Mouse (Mus musculus) adrenal gland, adult 8-10 months (tissue): ENCODE data around the gene Kynu. TPM values are rescaled to one million over a fixed set of nuclear protein-coding genes. Genes with fewer than 3 reads are reported as not detected.

Experiments used
- DNase-seq: peaks from one replicate; pipeline ENCODE4 v3.0.0; 2022
- total RNA-seq, 4 experiments: library from RNA; stranded (reverse); gene quantifications; 2 replicates each; pipeline ENCODE4 v1.2.4; 2022

Gene Kynu
- total RNA-seq, 4 experiments from 2014 or later: 0.24 to 0.46 (median 0.34) TPM; not detected in 1

- no peak for DNase-seq
Measured at GRCm38 (mm10) chr2:43669588-43669987, 114.5 kb downstream of the Kynu start.

GRCm38 (mm10) chr2:43673619-43674018 lies 118.5 kb downstream of the Kynu start:
- DNase-seq: peak; percentile 25

DNA sequence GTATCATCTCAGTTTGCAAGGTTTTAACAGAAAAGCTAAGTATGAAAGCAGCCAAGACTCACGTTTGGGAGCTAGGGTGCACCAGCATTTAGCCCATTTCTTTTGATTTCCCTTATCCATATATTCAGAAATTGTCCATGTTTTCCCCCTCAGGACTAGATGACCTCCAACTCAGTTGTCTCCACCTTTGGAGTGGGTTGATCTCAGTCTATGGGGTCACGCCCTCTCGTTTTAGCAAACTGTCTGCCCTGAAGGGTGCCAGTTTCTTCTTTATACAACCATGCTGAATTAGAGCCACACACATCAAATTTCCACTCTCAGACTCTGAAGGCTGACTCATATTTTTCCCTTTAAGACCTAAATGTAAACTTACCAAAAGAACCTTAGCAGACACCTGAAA lies 119.0 kb downstream of the Kynu start:
- DNase-seq: no peak

GRCm38 (mm10) chr2:43675277-43675676 lies 120.1 kb downstream of the Kynu start:
- DNase-seq: no peak

DNA sequence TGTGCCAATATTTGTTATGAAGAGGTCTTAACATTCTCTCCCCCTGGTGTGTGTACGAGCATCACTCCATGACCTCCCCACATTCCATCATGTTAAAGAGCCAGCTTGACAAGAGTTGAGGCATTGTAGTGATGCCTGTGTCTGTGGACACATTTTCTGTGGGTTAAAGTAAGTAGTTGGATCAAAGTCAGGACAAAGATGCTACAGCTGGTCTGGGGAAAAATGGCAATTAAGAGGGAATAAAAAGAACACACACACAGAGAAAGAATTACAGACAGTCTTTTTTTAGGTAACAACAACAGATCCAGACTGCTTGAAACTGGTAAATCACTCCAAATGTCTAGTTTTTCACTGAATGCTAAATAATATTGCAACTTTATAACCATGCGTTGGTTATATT lies 135.3 kb downstream of the Kynu start:
- no peak for DNase-seq

DNA sequence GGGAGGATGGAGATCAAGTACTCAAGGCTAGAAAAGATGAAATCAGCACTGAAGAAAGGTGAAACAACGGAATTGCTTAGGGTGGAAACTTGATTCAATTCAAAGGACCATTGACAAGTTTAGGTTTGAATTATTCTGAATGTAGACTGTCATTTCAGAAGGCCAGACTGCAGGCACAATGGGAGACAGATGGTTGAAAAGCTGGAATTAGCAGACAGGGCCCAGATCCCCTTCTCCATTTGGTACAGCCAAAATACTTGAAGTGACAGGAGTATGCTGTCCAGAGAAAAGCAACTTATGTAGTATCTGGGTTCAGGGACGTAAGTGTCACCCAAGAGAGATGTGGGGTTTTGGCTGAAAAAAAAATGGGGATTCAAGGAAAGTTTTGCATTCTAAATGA lies 136.2 kb downstream of the Kynu start:
- no peak for DNase-seq

- DNase-seq: no peak
Measured at GRCm38 (mm10) chr2:43695635-43696034, 140.5 kb downstream of the Kynu start.

DNA sequence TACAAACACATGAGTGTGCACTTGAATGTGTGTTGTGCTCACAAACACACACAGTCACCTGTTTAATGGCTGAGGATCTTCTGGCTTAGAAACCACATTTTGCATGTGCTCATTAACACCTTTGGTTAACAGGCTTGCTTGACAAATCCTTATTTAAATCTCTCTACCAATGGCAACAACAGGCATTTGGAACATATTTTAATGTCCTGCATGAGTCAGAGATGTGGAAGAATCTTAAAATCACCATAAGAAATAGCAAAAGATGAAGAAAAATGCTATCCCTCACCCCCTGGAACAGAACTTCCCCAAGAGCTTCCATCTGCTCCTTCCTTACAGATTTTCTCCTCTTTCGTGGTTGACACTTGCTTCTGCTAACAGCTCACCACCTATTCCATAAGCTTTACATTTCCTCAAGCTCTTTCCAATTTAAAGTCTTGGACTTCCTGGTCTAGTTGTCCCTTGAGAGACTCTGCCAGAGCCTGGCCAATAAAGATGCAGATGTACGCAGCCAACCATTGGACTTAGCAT lies 157.5 kb downstream of the Kynu start:
- no peak for DNase-seq

- peak; percentile 42 for DNase-seq
Measured at GRCm38 (mm10) chr2:43722446-43723103, 167.4 kb downstream of the Kynu start.

DNA sequence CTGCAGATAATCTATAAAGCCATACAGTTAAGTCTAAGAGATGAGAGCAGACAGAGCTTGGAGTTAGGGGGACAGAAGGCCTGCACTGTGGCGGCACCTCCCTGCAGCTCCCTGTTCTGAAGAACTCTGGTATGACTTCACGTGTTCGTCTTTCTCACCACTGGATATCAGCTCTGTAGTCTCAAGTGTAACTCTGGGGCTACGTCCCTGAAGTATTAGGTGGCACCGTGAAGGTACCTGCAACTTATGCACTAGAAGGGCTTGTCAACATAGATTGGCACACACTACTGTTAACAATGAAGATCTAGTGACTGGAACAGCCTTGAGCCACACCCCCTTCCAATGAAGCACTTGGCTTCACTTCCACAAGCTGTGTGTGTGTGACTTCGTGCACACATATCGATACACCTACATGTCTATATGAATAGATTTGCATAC lies 168.0 kb downstream of the Kynu start:
- no peak for DNase-seq

GRCm38 (mm10) chr2:43727181-43727580 lies 172.1 kb downstream of the Kynu start:
- no peak for DNase-seq

GRCm38 (mm10) chr2:43727693-43728092 lies 172.6 kb downstream of the Kynu start:
- no peak for DNase-seq

GRCm38 (mm10) chr2:43728831-43729230 lies 173.7 kb downstream of the Kynu start:
- DNase-seq: no peak

Other genes with a start within 250 kb of the Kynu start
- 1 to 10 TPM; 1.3 to 3.8 (median 2.5) TPM for gene Arhgap15, start 193.5 kb downstream of the Kynu start, total RNA-seq